Mouse (Mus musculus): ENCODE measurements at regions not wholly inside any gene's neighbourhood (a gene's known extent, or its start where the extent isn't known, plus 50 kb on each side); places are given as distances from the start of the nearest gene placed in this dataset.
A peak's percentile ranks its signal among the peaks of the same experiment; 100 is the strongest.

GRCm38 (mm10) chr8:46908186-46908585 is 78.5 kb upstream of the Enpp6 start:
- in situ Hi-C loops (cut with MboI; ENCODE audit: low pct_ligation_motif_present, low pct_unique_long_range_greater_than_20kb, low sequenced_read_pairs): no loop called here
- Histone ChIP-seq H3K4me1 (ENCODE audit: control insufficient read depth in 1 of 2, insufficient read depth in 2 of 2) (peaks cover 0 to 19% of the 10 kb centered on the region in 2 experiments; a peak in 3 of 4 replicates), H3K9me3 (replicated peaks; ENCODE audit: low read length) (no peaks in the 10 kb centered on the region), H3K27ac (ENCODE audit: insufficient read depth, low read depth) (no peak overlapping the region), H3K36me3 (replicated peaks in 1 of 2; ENCODE audit: control insufficient read depth in 1 of 2, insufficient read depth in 1 of 2, low read length in 1 of 2) (no peaks in the 10 kb centered on the region), H3K4me2 (ENCODE audit: insufficient read depth, low read depth, poor library complexity, severe bottlenecking) (no peak overlapping the region), H3K79me2 (replicated peaks; ENCODE audit: control insufficient read depth, extremely low read depth, insufficient read depth, poor library complexity, severe bottlenecking) (no peaks in the 10 kb centered on the region), H3K9ac (ENCODE audit: insufficient read depth, low read depth) (no peak overlapping the region), H3K27me3 (replicated peaks) (no peaks in the 10 kb centered on the region), H3K4me3 (replicated peaks in 1 of 3; ENCODE audit: low read depth in 2 of 3, low read length in 2 of 3, poor library complexity in 1 of 3) (no peak overlapping the region)
- dilution Hi-C loops (cut with MboI; ENCODE audit: extremely low pct_ligation_motif_present, extremely low pct_unique_long_range_greater_than_20kb, low sequenced_read_pairs): no loop called here
- TF ChIP-seq RAD21 (IDR thresholded peaks at IDR 0.05; ENCODE audit: low read depth, low read length) (no peak), NELFE (IDR thresholded peaks at IDR 0.05; ENCODE audit: low read depth, low read length) (no peak), TBP (conservative IDR thresholded peaks at IDR 0.05; ENCODE audit: low read depth, low read length) (no peak), USF2 (conservative IDR thresholded peaks at IDR 0.05; ENCODE audit: low read depth, low read length) (no peak), ZKSCAN1 (IDR thresholded peaks at IDR 0.05; ENCODE audit: borderline replicate concordance, low read depth, low read length) (no peak), RCOR1 (conservative IDR thresholded peaks at IDR 0.05; ENCODE audit: low read depth, low read length) (no peak), JUN (IDR thresholded peaks at IDR 0.05; ENCODE audit: insufficient read depth, low read depth, low read length) (no peak)
- no peak for DNase-seq (ENCODE audit: extremely low read depth)

GRCm38 (mm10) chr8:46913956-46914355 is 72.7 kb upstream of the Enpp6 start:
- dilution Hi-C loops (cut with MboI; ENCODE audit: extremely low pct_ligation_motif_present, extremely low pct_unique_long_range_greater_than_20kb, low sequenced_read_pairs): no loop called here
- H3K9ac ChIP-seq (ENCODE audit: insufficient read depth, low read depth): peak overlapping the region; percentile 66
- 0 out of 2 replicates have a peak, but pooled peaks have one; percentile 33 for TF ChIP-seq E2F4 (IDR thresholded peaks at IDR 0.05; ENCODE audit: insufficient replicate concordance, low read depth, low read length)
- TF ChIP-seq IRF4 (IDR thresholded peaks at IDR 0.05; ENCODE audit: low read depth, low read length): 0 out of 2 replicates have a peak, but pooled peaks have one; percentile 23
- peak; percentile 72 for TF ChIP-seq ELF1 (IDR thresholded peaks at IDR 0.05; ENCODE audit: low read depth, low read length)
- TF ChIP-seq MAX (IDR thresholded peaks at IDR 0.05; ENCODE audit: low read length): no peak
- TF ChIP-seq EP300 (IDR thresholded peaks at IDR 0.05; ENCODE audit: low read length): no peak
- TF ChIP-seq TCF12 (IDR thresholded peaks at IDR 0.05; ENCODE audit: low read depth, low read length): peak; percentile 34; the same call in 1 of the 2 replicates
- TF ChIP-seq NELFE (IDR thresholded peaks at IDR 0.05; ENCODE audit: low read depth, low read length): peak; percentile 24; the same call in 1 of the 2 replicates
- TF ChIP-seq CHD2 (IDR thresholded peaks at IDR 0.05; ENCODE audit: low read length): 0 out of 2 replicates have a peak, but pooled peaks have one; percentile 54
- TF ChIP-seq POLR2A (IDR thresholded peaks at IDR 0.05; ENCODE audit: low read depth, low read length): peak; percentile 47; the same call in 1 of the 2 replicates
- peak; percentile 55; the same call in 1 of the 2 replicates for TF ChIP-seq TBP (conservative IDR thresholded peaks at IDR 0.05; ENCODE audit: low read depth, low read length)
- TF ChIP-seq MXI1 (IDR thresholded peaks at IDR 0.05; ENCODE audit: low read depth, low read length): no peak
- TF ChIP-seq UBTF (IDR thresholded peaks at IDR 0.05; ENCODE audit: low read depth, low read length): no peak
- peaks cover 0 to 9% of the 10 kb centered on the region in 2 experiments; a peak in 2 of 4 replicates for H3K4me1 ChIP-seq (ENCODE audit: control insufficient read depth in 1 of 2, insufficient read depth in 2 of 2)
- H3K4me2 ChIP-seq (ENCODE audit: insufficient read depth, low read depth, poor library complexity, severe bottlenecking): peak overlapping the region; percentile 92; the same call in 1 of the 2 replicates
- no peaks in the 10 kb centered on the region for H3K27me3 ChIP-seq (replicated peaks)
- H3K4me3 ChIP-seq (replicated peaks in 1 of 3; ENCODE audit: low read depth in 2 of 3, low read length in 2 of 3, poor library complexity in 1 of 3): peak overlapping the region in 1 of 3 experiments; percentile 22
- H3K9me3 ChIP-seq (replicated peaks; ENCODE audit: low read length): no peaks in the 10 kb centered on the region
- H3K79me2 ChIP-seq (replicated peaks; ENCODE audit: control insufficient read depth, extremely low read depth, insufficient read depth, poor library complexity, severe bottlenecking): no peaks in the 10 kb centered on the region
- no peaks in the 10 kb centered on the region for H3K36me3 ChIP-seq (replicated peaks in 1 of 2; ENCODE audit: control insufficient read depth in 1 of 2, insufficient read depth in 1 of 2, low read length in 1 of 2)
- in situ Hi-C loops (cut with MboI; ENCODE audit: low pct_ligation_motif_present, low pct_unique_long_range_greater_than_20kb, low sequenced_read_pairs): no loop called here
- H3K27ac ChIP-seq (ENCODE audit: insufficient read depth, low read depth): no peak overlapping the region
- peak; percentile 61 for DNase-seq (ENCODE audit: extremely low read depth)

All from CH12.LX (cell line).